Mouse (Mus musculus) heart, embryonic 13.5 days (tissue): ENCODE results near the gene Tie1. TPM values are rescaled to one million over a fixed set of nuclear protein-coding genes. Genes with fewer than 3 reads are reported as not detected.
"Not testable (repeated sequence)": the region's sequence is repeated elsewhere in the genome, so short reads cannot be mapped to it uniquely, and the experiment has no call there.

Experiments used
- ATAC-seq: fragments of 200-750 bp; cut with Nextera tagmentation; 2 replicates; pipeline ENCODE4 v1.8.0; 2017; ENCODE audit warnings: moderate TSS enrichment; ENCODE audit not compliant: insufficient number of reproducible peaks, low FRiP score, low TSS enrichment; ENCODE audit errors: extremely low read depth
- H3K27ac ChIP-seq: fragments of 300-500 bp; sonication (generic); replicated peaks from 2 replicates; pipeline ENCODE4 v1.5.1; 2015; ENCODE audit warnings: moderate library complexity, mild to moderate bottlenecking, inconsistent platforms
- H3K27me3 ChIP-seq: fragments of 300-500 bp; sonication (generic); replicated peaks from 2 replicates; pipeline ENCODE4 v1.6.1; 2015; ENCODE audit warnings: mild to moderate bottlenecking, inconsistent platforms
- H3K36me3 ChIP-seq: fragments of 300-500 bp; sonication (generic); 2 replicates; pipeline ENCODE4 v1.6.1; 2015; ENCODE audit warnings: mild to moderate bottlenecking, inconsistent platforms
- H3K4me1 ChIP-seq: fragments of 300-500 bp; sonication (generic); 2 replicates; pipeline ENCODE4 v1.6.1; 2015; ENCODE audit warnings: inconsistent platforms
- H3K4me2 ChIP-seq: fragments of 300-500 bp; sonication (generic); 2 replicates; pipeline ENCODE4 v1.6.1; 2015; ENCODE audit warnings: inconsistent platforms, mild to moderate bottlenecking, moderate library complexity
- H3K4me3 ChIP-seq: fragments of 300-500 bp; sonication (generic); 2 replicates; pipeline ENCODE4 v1.5.1; 2015; ENCODE audit warnings: moderate library complexity, mild to moderate bottlenecking, inconsistent platforms
- H3K9ac ChIP-seq: fragments of 300-500 bp; sonication (generic); 2 replicates; pipeline ENCODE4 v1.6.1; 2015; ENCODE audit warnings: inconsistent platforms, mild to moderate bottlenecking, moderate library complexity
- H3K9me3 ChIP-seq: fragments of 300-500 bp; sonication (generic); 2 replicates; pipeline ENCODE4 v1.6.1; 2016; ENCODE audit warnings: inconsistent platforms
- WGBS: fragments of 180-500 bp; shearing (Covaris S2); methylation state at CpG from one replicate; pipeline ENCODE4 v1.1.7; 2015; ENCODE audit warnings: mixed read lengths; 5-methylcytosine and 5-hydroxymethylcytosine counted together
- polyA plus RNA-seq: library from polyadenylated mRNA; unstranded; fragments of >200 nt; fragmentation: Nextera tagmentation; extraction: Ambion mirVana; gene quantifications from 2 replicates; pipeline ENCODE4 v1.2.1, GENCODE M21; 2015

Tie1 gene
- polyA plus RNA-seq, 1 experiment from 2014 or later = 57.7 TPM

- Histone ChIP-seq H3K4me1 (peaks cover 14% of the 10 kb centered on the region), H3K36me3 (no peaks in the 10 kb centered on the region), H3K4me2 (no peak overlapping the region), H3K27ac (no peak overlapping the region), H3K4me3 (no peak overlapping the region), H3K27me3 (peaks cover 15% of the 10 kb centered on the region; the same call in 1 of the 2 replicates), H3K9me3 (no peaks in the 10 kb centered on the region), H3K9ac (no peak overlapping the region)
- no peak for ATAC-seq
- 75% methylated on average over 7 of the region's 7 CpGs for WGBS
Measured at GRCm38 (mm10) chr4:118522248-118522647, 32.4 kb upstream of the Tie1 start.

- 67% methylated on average over 5 of the region's 5 CpGs for WGBS
- Histone ChIP-seq H3K36me3 (no peaks in the 10 kb centered on the region), H3K9ac (no peak overlapping the region), H3K9me3 (no peaks in the 10 kb centered on the region), H3K27me3 (peaks cover 19% of the 10 kb centered on the region; the same call in 1 of the 2 replicates), H3K27ac (no peak overlapping the region), H3K4me2 (no peak overlapping the region), H3K4me1 (peaks cover 17% of the 10 kb centered on the region), H3K4me3 (no peak overlapping the region)
- ATAC-seq = no peak
Measured at GRCm38 (mm10) chr4:118518208-118518607, 28.3 kb upstream of the Tie1 start.

GRCm38 (mm10) chr4:118517497-118518146 is 27.8 kb upstream of the Tie1 start:
- no peak overlapping the region for H3K27ac ChIP-seq
- 38% methylated on average over 16 of the region's 16 CpGs for WGBS

GRCm38 (mm10) chr4:118516699-118517496 is 27.0 kb upstream of the Tie1 start:
- H3K27me3 ChIP-seq = peaks cover 19% of the 10 kb centered on the region; the same call in 1 of the 2 replicates
- no peaks in the 10 kb centered on the region for H3K36me3 ChIP-seq
- H3K4me2 ChIP-seq = peak overlapping the region; percentile 33
- peak overlapping the region; percentile 12; the same call in 1 of the 2 replicates for H3K4me3 ChIP-seq
- no peak overlapping the region for H3K27ac ChIP-seq
- no peaks in the 10 kb centered on the region for H3K9me3 ChIP-seq
- H3K9ac ChIP-seq = no peak overlapping the region
- no peak for ATAC-seq
- H3K4me1 ChIP-seq = peaks cover 17% of the 10 kb centered on the region
- 2% methylated on average over 20 of the region's 20 CpGs for WGBS

More at GRCm38 (mm10) chr4:118517497-118518146, 27.8 kb upstream of the Tie1 start:
- H3K27me3 ChIP-seq = peaks cover 19% of the 10 kb centered on the region; the same call in 1 of the 2 replicates
- no peak overlapping the region for H3K4me3 ChIP-seq
- H3K9me3 ChIP-seq = no peaks in the 10 kb centered on the region
- H3K36me3 ChIP-seq = no peaks in the 10 kb centered on the region
- no peak overlapping the region for H3K9ac ChIP-seq
- H3K4me2 ChIP-seq = peak overlapping the region; percentile 33
- peaks cover 17% of the 10 kb centered on the region for H3K4me1 ChIP-seq
- no peak for ATAC-seq

- WGBS = 18% methylated on average over 6 of the region's 6 CpGs
- Histone ChIP-seq H3K9me3 (no peaks in the 10 kb centered on the region), H3K4me2 (no peak overlapping the region), H3K27me3 (no peaks in the 10 kb centered on the region), H3K4me1 (0 out of 2 replicates have a peak, but pooled peaks cover 3% of the 10 kb centered on the region), H3K9ac (no peak overlapping the region), H3K4me3 (no peak overlapping the region), H3K27ac (no peak overlapping the region), H3K36me3 (no peaks in the 10 kb centered on the region)
- ATAC-seq = no peak
Measured at GRCm38 (mm10) chr4:118509050-118509449, 19.2 kb upstream of the Tie1 start.

- H3K4me2 ChIP-seq, H3K4me1 ChIP-seq, H3K27me3 ChIP-seq, H3K27ac ChIP-seq, ATAC-seq, H3K36me3 ChIP-seq, H3K9ac ChIP-seq, H3K4me3 ChIP-seq, H3K9me3 ChIP-seq: not testable (repeated sequence)
- WGBS = 82% methylated on average over 1 of the region's 1 CpGs
Measured at GRCm38 (mm10) chr4:118507171-118507570, 17.3 kb upstream of the Tie1 start.

- Histone ChIP-seq H3K36me3 (no peaks in the 10 kb centered on the region), H3K4me3 (no peak overlapping the region), H3K4me2 (no peak overlapping the region), H3K27ac (no peak overlapping the region), H3K4me1 (no peaks in the 10 kb centered on the region), H3K9ac (no peak overlapping the region), H3K27me3 (no peaks in the 10 kb centered on the region), H3K9me3 (no peaks in the 10 kb centered on the region)
- no peak for ATAC-seq
- WGBS = 49% methylated on average over 3 of the region's 3 CpGs
Measured at GRCm38 (mm10) chr4:118505551-118505950, 15.7 kb upstream of the Tie1 start.

- ATAC-seq = no peak
- Histone ChIP-seq H3K9me3 (no peaks in the 10 kb centered on the region), H3K4me1 (no peaks in the 10 kb centered on the region), H3K27ac (no peak overlapping the region), H3K36me3 (no peaks in the 10 kb centered on the region), H3K4me3 (no peak overlapping the region), H3K4me2 (no peak overlapping the region), H3K9ac (no peak overlapping the region), H3K27me3 (no peaks in the 10 kb centered on the region)
- WGBS = 74% methylated on average over 9 of the region's 9 CpGs
Measured at GRCm38 (mm10) chr4:118500792-118501191, 10.9 kb upstream of the Tie1 start.

GRCm38 (mm10) chr4:118500171-118500724 is 10.4 kb upstream of the Tie1 start:
- Histone ChIP-seq H3K27ac (no peak overlapping the region), H3K9me3 (no peaks in the 10 kb centered on the region), H3K9ac (no peak overlapping the region), H3K27me3 (no peaks in the 10 kb centered on the region), H3K4me3 (no peak overlapping the region), H3K36me3 (no peaks in the 10 kb centered on the region), H3K4me2 (no peak overlapping the region), H3K4me1 (no peaks in the 10 kb centered on the region)
- 60% methylated on average over 6 of the region's 6 CpGs for WGBS
- no peak for ATAC-seq

GRCm38 (mm10) chr4:118490461-118490860 is 600 bp upstream of the Tie1 start:
- WGBS = 71% methylated on average over 10 of the region's 10 CpGs
- Histone ChIP-seq H3K4me3 (no peak overlapping the region), H3K27me3 (no peaks in the 10 kb centered on the region), H3K4me1 (peaks cover 16% of the 10 kb centered on the region), H3K9me3 (no peaks in the 10 kb centered on the region), H3K4me2 (no peak overlapping the region), H3K9ac (no peak overlapping the region), H3K36me3 (no peaks in the 10 kb centered on the region), H3K27ac (0 out of 2 replicates have a peak overlapping the region, but pooled peaks have one; percentile 16)
- ATAC-seq = no peak

- no peak overlapping the region for H3K4me3 ChIP-seq
- WGBS = 71% methylated on average over 15 of the region's 15 CpGs
- 0 out of 2 replicates have a peak, but pooled peaks cover 8% of the 10 kb centered on the region for H3K27me3 ChIP-seq
- H3K36me3 ChIP-seq = no peaks in the 10 kb centered on the region; the same call in 1 of the 2 replicates
- no peak overlapping the region for H3K9ac ChIP-seq
- no peak overlapping the region for H3K27ac ChIP-seq
- H3K9me3 ChIP-seq = no peaks in the 10 kb centered on the region
- no peaks in the 10 kb centered on the region for H3K4me1 ChIP-seq
- no peak for ATAC-seq
- no peak overlapping the region for H3K4me2 ChIP-seq
Measured at GRCm38 (mm10) chr4:118476773-118477530, 12.9 kb downstream of the Tie1 start.
